Mouse (Mus musculus) kidney, postnatal 10 days (tissue): ENCODE data around the gene Slc44a1.

Experiments used
- DNase-seq: peaks from one replicate; pipeline ENCODE4 v3.0.0; 2021; ENCODE audit warnings: mixed read lengths

The Slc44a1 gene

GRCm38 (mm10) chr4:53474109-53474508 is 33.9 kb downstream of the Slc44a1 start:
- DNase-seq = no peak

GRCm38 (mm10) chr4:53475230-53475952 is 35.2 kb downstream of the Slc44a1 start:
- DNase-seq = no peak

- DNase-seq = no peak
Observed at GRCm38 (mm10) chr4:53478644-53479043, 38.4 kb downstream of the Slc44a1 start.

- no peak for DNase-seq
Observed at GRCm38 (mm10) chr4:53487216-53488188, 47.3 kb downstream of the Slc44a1 start.

- DNase-seq = no peak
Observed at GRCm38 (mm10) chr4:53488803-53489202, 48.6 kb downstream of the Slc44a1 start.

- DNase-seq = no peak
Observed at GRCm38 (mm10) chr4:53490371-53490770, 50.2 kb downstream of the Slc44a1 start.

GRCm38 (mm10) chr4:53491269-53491668 is 51.1 kb downstream of the Slc44a1 start:
- no peak for DNase-seq

- DNase-seq = no peak
Observed at GRCm38 (mm10) chr4:53495646-53496045, 55.4 kb downstream of the Slc44a1 start.

- no peak for DNase-seq
Observed at GRCm38 (mm10) chr4:53502764-53503163, 62.6 kb downstream of the Slc44a1 start.

GRCm38 (mm10) chr4:53512131-53512916 is 72.1 kb downstream of the Slc44a1 start:
- peak; percentile 51 for DNase-seq

GRCm38 (mm10) chr4:53513276-53514081 is 73.3 kb downstream of the Slc44a1 start:
- peak; percentile 59 for DNase-seq

- DNase-seq = no peak
Observed at GRCm38 (mm10) chr4:53516011-53516532, 75.9 kb downstream of the Slc44a1 start.

GRCm38 (mm10) chr4:53519429-53519828 is 79.2 kb downstream of the Slc44a1 start:
- DNase-seq = no peak

- no peak for DNase-seq
Observed at GRCm38 (mm10) chr4:53521028-53521427, 80.8 kb downstream of the Slc44a1 start.

- DNase-seq = no peak
Observed at GRCm38 (mm10) chr4:53522655-53523054, 82.4 kb downstream of the Slc44a1 start.

- no peak for DNase-seq
Observed at GRCm38 (mm10) chr4:53525503-53525902, 85.3 kb downstream of the Slc44a1 start.

- DNase-seq = no peak
Observed at GRCm38 (mm10) chr4:53525994-53526393, 85.8 kb downstream of the Slc44a1 start.

- DNase-seq = no peak
Observed at GRCm38 (mm10) chr4:53526446-53526845, 86.2 kb downstream of the Slc44a1 start.

- DNase-seq = no peak
Observed at GRCm38 (mm10) chr4:53535795-53536194, 95.6 kb downstream of the Slc44a1 start.

- no peak for DNase-seq
Observed at GRCm38 (mm10) chr4:53537101-53537500, 96.9 kb downstream of the Slc44a1 start.

- no peak for DNase-seq
Observed at GRCm38 (mm10) chr4:53537539-53537938, 97.3 kb downstream of the Slc44a1 start.

GRCm38 (mm10) chr4:53538600-53538999 is 98.4 kb downstream of the Slc44a1 start:
- no peak for DNase-seq
